Mouse (Mus musculus) adrenal gland, postnatal 14 days (tissue): ENCODE measurements at regions not wholly inside any gene's neighbourhood (a gene's known extent, or its start where the extent isn't known, plus 50 kb on each side); places are given as distances from the start of the nearest gene placed in this dataset.

Experiments used
- DNase-seq: peaks from one replicate; pipeline ENCODE4 v3.0.0; 2021; ENCODE audit warnings: mixed read lengths

DNA sequence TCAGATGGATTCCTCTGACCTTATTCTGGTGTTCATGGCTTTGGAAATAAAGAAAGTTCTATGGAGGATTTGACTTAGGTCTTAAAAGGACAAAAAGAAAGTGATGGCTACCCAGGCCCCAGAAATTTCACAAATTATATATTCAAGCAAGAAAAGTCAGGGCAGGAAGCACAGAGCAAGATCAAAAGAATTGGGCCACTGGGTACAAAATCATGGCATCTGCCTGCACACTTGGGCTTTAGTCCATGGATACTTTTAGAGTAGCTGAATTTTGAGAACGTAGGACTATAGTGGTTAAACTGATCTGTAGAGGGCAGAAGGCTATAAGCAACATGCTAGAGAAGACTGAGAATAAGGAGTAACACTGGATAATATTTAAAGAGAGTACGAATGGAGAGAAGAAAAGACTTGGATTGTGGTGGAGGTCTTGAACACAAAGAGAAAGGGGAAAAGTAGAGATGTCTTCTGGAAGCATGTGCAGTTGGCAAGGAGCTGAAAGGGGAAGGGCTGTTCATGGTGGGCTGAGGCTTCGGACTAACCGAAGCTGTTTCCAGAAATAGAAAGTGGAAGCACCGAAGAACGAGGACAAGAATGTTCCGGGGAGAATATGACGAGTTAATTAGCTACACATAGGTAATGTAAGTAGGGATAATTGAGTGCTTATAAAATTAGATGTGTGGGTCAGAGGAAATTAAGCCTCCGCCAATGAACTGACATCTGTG, 168.2 kb upstream of the Itga4 start:
- DNase-seq = no peak

DNA sequence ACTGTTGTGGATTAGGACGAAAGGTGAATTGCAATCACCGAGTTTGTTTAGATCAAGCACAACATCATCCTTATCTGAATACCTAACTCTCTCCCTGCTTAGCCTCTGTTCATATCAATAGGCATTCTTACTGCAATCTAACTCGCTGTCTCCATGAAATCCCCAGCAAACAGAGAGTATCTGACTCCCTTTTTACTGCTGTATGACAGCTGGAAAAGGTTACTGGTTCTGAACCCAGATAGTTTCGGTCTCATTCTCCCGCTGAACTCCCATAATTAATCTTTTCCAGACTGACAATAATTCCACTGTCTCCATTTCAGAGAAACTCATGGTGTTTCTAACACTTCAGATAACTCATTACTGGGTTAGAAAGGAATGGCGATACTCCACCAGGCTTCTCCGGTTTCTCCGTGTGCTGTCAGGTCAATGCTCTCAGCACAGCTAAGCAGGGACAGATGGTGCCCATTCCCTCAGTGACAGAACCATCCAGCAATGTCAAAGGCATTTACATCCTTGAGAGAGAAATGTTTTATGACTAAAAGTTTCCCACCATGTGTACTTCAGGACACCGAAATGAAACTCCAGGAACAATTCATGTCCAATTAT, 167.5 kb upstream of the Itga4 start:
- DNase-seq = peak; percentile 4

GRCm38 (mm10) chr2:79090273-79090672, 165.0 kb upstream of the Itga4 start:
- no peak for DNase-seq

DNA sequence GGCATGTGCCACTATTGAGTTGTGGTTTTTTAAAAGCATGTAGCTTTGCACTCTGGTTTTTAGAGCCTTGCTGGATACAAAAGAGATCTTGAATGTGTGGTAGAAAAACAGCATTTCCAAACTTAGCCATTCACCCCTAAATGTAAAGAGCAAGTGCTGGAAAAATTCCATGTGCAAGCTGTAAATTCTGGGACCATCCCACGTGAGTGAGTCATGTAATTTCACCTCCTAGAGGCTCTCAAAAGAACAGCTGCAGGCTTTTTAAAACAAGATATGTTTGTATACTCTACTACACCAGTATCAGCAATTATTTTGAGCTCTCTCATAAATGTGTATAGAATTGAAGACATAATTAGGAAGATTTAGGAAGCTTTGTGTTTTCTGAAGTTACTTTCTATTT, 160.9 kb upstream of the Itga4 start:
- DNase-seq = no peak

GRCm38 (mm10) chr2:79096532-79097251, 158.5 kb upstream of the Itga4 start:
- no peak for DNase-seq

DNA sequence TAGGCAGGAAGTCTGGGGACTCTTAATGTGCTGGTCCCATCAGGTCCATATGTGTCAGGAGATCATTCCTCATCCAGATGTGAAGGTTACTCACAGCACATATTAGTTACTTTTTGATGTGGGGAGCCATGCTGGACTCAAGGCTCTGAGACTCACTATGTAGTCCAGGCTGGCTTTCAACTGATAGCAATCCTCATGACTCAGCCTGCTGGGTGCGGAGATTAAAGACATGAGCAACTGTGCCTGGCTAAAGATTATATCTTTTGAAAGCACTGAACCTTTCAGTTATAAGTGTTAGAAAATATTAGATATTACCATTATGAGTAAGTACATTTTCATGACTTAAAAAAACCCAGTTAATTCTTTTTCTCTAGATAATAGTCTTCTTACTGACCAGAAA, 155.6 kb upstream of the Itga4 start:
- DNase-seq = no peak

- no peak for DNase-seq
These were observed 143.6 kb upstream of the Itga4 start for GRCm38 (mm10) chr2:79111673-79112072.

GRCm38 (mm10) chr2:79112076-79112475, 143.2 kb upstream of the Itga4 start:
- no peak for DNase-seq

DNA sequence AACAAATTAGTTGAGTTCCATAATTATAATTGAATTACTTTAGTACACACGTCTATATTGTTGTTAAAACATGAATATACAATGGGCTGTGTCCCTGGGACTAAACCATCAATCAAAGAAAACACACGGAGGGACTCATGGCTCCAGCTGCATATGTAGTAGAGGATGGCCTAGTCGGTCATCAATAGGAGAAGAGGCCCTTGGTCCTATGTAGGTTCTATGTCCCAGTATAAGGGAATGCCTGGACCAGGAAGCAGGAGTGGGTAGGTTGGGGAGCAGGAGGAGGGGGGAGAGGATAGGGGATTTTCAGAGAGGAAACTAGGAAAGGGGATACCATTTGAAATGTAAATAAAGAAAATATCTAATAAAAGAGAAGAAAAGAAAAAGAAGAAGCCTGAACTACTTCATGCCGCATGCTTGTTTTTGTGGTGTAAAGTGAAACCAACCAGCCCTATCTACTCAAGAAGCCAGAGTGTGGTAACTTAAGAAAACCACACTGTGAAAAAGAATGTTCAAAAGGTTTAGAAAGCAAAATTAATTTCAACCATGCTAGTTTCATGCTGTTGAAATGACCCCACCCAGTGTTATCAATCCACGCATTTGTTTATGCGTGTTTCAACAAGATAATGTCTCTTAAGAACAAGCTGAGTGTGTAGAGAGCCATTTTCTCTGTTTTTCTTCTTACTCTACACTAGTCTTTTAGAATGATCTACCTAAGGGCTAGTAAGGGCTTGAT, 134.4 kb upstream of the Itga4 start:
- DNase-seq = no peak

GRCm38 (mm10) chr2:79122530-79122929, 132.7 kb upstream of the Itga4 start:
- no peak for DNase-seq

GRCm38 (mm10) chr2:79124272-79124976, 130.8 kb upstream of the Itga4 start:
- no peak for DNase-seq

- DNase-seq = no peak
These were observed 128.9 kb upstream of the Itga4 start for GRCm38 (mm10) chr2:79126170-79126879.

DNA sequence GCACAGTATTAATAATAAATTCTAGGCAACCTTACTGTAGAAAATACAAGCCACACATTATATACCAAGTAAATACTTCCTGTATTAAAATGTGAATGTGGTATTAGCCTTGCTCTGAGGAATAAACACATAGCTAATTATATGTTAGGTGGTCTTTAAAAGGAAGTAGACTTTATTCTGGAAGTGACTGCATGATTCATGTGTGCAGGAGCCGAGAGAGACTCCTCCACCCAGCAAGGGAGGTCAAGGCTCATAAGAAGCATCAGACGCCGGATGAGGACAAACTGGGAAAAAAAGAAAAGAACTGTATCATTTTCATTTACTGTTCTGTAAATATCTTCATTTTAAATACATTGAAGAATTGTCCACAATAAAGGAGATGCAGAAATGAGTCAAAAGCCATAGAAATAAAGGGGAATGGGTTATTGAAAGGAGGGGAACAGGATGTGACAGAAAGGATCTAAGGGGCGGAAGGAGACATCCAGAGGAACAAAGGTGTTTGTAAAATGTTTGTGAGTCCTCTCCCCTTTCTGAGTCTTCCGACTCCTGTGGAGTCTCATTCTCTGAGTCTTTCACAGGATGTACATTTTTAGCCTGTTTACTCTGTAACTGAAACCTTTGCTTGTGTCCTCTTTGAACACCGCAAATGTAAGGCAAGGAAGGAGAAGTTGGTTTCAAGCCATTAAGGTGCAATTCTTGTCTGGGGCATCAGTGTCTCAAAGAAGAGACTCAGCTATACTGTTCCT, 128.1 kb upstream of the Itga4 start:
- no peak for DNase-seq

DNA sequence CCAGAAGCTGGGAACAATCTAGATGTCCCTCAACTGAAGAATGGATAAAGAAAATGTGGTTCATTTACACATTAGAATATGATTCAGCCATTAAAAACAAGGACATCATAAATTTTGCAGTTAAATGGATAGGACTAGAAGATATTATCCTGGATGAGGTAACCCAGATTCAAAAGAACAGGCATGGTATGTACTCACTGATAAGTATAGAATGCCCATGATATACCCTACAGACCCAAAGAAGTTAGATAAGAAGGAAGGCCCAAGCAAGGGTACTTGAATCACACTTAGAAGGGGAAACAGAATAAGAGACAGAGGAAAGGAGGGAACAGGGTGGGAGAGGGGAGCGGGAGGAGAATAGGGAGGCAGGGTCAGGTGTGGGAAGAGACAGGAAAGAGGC, 127.4 kb upstream of the Itga4 start:
- no peak for DNase-seq

GRCm38 (mm10) chr2:79130660-79131059, 124.6 kb upstream of the Itga4 start:
- DNase-seq = no peak

- DNase-seq = no peak
These were observed 124.0 kb upstream of the Itga4 start for GRCm38 (mm10) chr2:79131235-79131634.

DNA sequence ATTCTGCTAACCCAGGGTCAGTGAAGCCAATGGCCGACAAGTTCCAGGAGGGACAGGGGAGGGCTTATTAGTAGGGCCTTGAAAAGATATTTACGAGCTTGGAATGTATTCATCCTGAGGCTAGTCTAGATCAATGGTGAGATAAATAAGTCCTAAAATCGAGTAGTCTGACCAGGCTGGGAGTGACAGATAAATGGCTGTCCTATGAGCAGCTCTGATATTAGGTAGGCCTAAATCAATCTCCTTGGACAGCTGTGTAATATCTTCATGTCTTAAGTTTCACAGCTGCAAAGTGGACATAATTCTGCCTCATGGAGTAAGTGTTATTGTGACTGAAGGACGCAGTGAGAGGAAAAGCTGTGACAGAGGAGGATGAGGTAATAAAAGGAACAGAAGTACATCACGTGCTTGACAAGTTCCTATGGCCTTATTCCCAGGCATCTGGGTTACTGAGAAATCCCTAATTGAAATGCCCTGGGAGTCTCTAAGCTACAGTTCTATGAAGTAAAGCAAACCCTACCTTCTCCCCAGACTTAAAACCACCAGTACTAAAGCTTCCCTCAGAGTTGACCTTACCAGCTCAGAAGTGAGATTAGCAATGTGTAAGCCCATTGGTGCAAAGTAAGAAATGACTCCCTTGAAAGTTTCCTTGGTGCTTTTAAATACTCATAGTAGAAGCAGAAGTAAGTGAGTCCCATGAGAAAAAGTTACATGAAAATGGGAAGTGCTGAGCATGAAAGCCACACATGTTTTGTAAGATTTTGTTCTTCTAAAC, 123.3 kb upstream of the Itga4 start:
- DNase-seq = no peak

DNA sequence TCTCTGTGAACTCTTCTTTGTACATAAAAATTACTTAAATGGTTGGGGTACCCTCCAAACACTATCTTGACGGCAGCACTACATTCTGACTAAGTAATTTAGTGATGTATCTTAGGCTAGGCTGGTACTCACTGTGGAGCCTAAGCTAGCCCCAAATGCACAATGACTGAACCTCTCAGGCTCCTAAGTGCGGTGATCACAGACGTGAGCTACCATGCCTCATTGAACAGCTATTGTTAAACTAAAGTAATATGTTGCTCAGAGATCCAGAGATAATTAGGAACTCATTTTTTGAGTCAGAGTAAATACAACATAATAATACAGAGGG, 122.7 kb upstream of the Itga4 start:
- DNase-seq = no peak

GRCm38 (mm10) chr2:79134281-79134680, 120.9 kb upstream of the Itga4 start:
- no peak for DNase-seq

DNA sequence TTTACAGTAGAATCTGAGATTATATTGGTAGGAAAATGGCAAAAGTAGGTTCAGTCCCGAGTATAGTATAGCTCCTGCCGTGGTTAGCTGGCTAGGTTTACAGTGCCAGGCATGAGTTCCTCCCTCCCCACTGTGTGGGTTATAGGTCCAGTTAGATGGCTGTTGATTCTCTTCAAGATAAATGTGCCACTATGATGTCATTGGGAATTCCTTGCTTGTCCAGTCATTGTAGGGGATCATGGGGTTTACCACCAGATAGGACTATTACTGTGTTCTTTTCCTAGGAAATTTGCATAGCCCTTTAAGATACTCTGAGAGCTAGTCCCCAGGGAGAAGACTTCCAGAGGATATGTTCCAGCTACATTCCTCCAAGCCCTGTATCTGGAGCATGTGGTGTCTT, 119.2 kb upstream of the Itga4 start:
- DNase-seq = no peak
